Mouse (Mus musculus) neural tube, embryonic 13.5 days (tissue): ENCODE results near the gene Tmem41a. TPM values are rescaled to one million over a fixed set of nuclear protein-coding genes. Genes with fewer than 3 reads are reported as not detected.
A peak's percentile ranks its signal among the peaks of the same experiment; 100 is the strongest.
"Not testable (repeated sequence)": the region's sequence is repeated elsewhere in the genome, so short reads cannot be mapped to it uniquely, and the experiment has no call there.

Experiments used
- ATAC-seq: fragments of 200-750 bp; cut with Nextera tagmentation; 2 replicates; pipeline ENCODE4 v1.8.0; 2017; ENCODE audit warnings: low read depth, mild to moderate bottlenecking, moderate TSS enrichment, moderate library complexity
- H3K27ac ChIP-seq: fragments of 300-500 bp; sonication (generic); replicated peaks from 2 replicates; pipeline ENCODE4 v1.5.1; 2015; ENCODE audit warnings: moderate library complexity, mild to moderate bottlenecking, inconsistent platforms
- H3K27me3 ChIP-seq: fragments of 300-500 bp; sonication (generic); 2 replicates; pipeline ENCODE4 v1.6.1; 2015; ENCODE audit warnings: mild to moderate bottlenecking, inconsistent platforms
- H3K36me3 ChIP-seq: fragments of 300-500 bp; sonication (generic); 2 replicates; pipeline ENCODE4 v1.6.1; 2015; ENCODE audit warnings: mild to moderate bottlenecking, inconsistent platforms
- H3K4me1 ChIP-seq: fragments of 300-500 bp; sonication (generic); replicated peaks from 2 replicates; pipeline ENCODE4 v1.6.1; 2015; ENCODE audit warnings: inconsistent platforms
- H3K4me2 ChIP-seq: fragments of 300-500 bp; sonication (generic); 2 replicates; pipeline ENCODE4 v1.6.1; 2015; ENCODE audit warnings: inconsistent platforms, mild to moderate bottlenecking, moderate library complexity
- H3K4me3 ChIP-seq: fragments of 300-500 bp; sonication (generic); 2 replicates; pipeline ENCODE4 v1.5.1; 2015; ENCODE audit warnings: mild to moderate bottlenecking, inconsistent platforms
- H3K9ac ChIP-seq: fragments of 300-500 bp; sonication (generic); 2 replicates; pipeline ENCODE4 v1.6.1; 2015; ENCODE audit warnings: moderate library complexity, mild to moderate bottlenecking, inconsistent platforms
- H3K9me3 ChIP-seq: fragments of 300-500 bp; sonication (generic); 2 replicates; pipeline ENCODE4 v1.6.1; 2016; ENCODE audit warnings: inconsistent platforms
- WGBS: fragments of 180-500 bp; shearing (Covaris S2); methylation state at CpG from one replicate; pipeline ENCODE4 v1.1.7; 2015; 5-methylcytosine and 5-hydroxymethylcytosine counted together
- polyA plus RNA-seq: library from polyadenylated mRNA; unstranded; fragments of >200 nt; fragmentation: Nextera tagmentation; extraction: Ambion mirVana; gene quantifications from 2 replicates; pipeline ENCODE4 v1.2.1, GENCODE M21; 2015

Gene Tmem41a
- polyA plus RNA-seq: 49.0 and 50.9 TPM in 2 replicates

DNA sequence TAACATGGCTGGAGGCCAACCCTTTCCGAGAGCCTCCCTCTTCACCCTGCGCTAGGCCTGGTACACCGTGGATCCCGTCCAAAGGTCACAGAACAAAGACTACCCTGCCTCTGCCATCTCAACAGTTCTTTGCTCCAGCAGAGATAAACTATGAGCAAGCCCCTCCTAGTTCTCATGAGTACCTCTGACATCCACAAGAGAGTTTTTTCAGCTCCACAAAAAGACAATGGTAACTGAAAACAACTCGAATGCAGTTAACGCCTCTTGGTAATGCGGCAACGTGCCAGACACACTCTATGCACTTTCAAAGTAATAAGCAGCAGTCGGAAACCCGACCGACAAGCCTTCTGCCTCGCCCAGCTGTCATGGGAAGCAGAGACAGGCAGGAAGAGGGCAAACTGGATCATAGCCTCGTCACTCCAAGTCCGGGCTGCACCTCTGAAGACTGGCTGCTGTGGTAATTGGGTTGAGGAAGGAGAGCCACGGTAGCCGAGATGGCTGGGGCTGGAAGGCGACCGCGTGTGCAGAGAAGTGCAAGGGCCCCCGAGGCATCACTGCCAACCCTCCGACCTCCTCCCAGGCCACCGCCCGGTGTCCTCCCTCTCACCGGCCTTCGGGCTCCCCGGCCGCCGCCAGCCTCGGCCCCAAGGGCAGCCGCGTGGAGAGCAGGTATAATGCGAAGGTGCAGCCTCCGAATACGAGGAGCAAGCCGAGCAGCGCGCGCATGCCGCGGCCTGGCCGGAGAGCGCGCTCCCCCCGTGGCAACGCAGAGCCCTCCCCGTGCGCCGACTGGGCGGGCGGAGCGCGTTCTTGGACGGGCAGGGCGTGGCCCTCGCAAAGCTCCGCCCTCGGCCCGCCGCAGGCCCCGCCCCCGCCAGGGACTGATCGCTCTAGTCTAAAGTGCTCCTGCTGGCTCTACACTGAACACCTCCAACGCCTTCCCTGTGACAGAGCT lies at the start of gene Tmem41a:
Gene Tmem41a, minus strand, starts transcription at position 792 of the 955 bp plus-strand sequence.
- peak; percentile 97 for ATAC-seq
- Histone ChIP-seq H3K4me2 (peak within 1 kb of the TSS; percentile 83), H3K9ac (peak within 1 kb of the TSS; percentile 81), H3K4me3 (peak within 1 kb of the TSS; percentile 76), H3K9me3 (no peaks in the 10 kb centered on the region), H3K27me3 (no peaks in the 10 kb centered on the region), H3K36me3 (peaks cover 2% of the 10 kb centered on the region; the same call in 1 of the 2 replicates), H3K27ac (peak within 1 kb of the TSS; percentile 78), H3K4me1 (peaks cover 25% of the 10 kb centered on the region)
- under 1% methylated on average over 63 of the region's 63 CpGs for WGBS

DNA sequence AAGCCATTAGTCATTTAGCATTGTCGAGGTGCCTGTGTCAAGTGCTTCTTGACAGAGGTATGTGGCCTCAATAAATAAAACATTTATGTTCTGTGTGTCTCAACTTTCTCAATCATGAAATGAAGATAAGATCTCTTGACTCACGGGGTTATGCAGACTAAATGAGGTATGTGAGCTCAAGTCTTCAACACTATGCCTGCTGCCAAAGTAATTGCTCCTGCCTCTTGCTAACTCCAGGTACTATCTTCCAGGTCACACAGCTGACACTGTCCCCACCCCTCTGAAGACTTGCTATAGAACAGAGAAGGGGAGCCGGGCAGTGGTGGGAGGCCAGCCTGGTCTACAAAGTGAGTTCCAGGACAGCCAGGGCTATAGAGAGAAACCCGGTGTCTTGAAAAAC lies 49.0 kb upstream of the Tmem41a start:
- H3K4me2 ChIP-seq: no peak overlapping the region
- no peak overlapping the region for H3K9ac ChIP-seq
- no peak overlapping the region for H3K27ac ChIP-seq
- H3K27me3 ChIP-seq: peaks cover 4% of the 10 kb centered on the region
- no peak overlapping the region for H3K4me3 ChIP-seq
- WGBS: 73% methylated on average over 4 of the region's 4 CpGs
- ATAC-seq: no peak
- H3K36me3 ChIP-seq: no peaks in the 10 kb centered on the region
- H3K4me1 ChIP-seq: peaks cover 7% of the 10 kb centered on the region
- H3K9me3 ChIP-seq: no peaks in the 10 kb centered on the region

DNA sequence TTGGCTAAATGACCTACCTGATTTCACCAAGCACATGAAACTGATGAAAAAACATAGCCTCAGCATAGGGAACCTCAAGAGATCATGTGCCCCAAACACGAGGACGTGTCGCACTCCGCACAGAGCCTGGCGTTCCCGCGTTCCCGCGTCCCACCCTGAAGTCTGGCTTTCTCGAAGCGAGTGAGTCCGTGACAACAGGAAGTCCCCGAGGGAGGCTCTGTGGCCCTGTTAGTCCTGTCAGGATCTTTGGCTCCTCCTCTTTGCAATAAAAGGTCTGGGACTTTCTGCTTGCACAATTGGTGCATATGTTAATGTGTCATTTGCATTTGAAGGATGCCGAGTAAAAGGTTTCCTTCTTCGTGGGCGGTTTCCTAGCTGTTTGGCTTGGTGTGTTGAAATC lies 48.0 kb upstream of the Tmem41a start, which contains the start of gene Liph:
Gene Liph, minus strand, starts transcription at position 360 of the 400 bp plus-strand sequence.
- H3K4me2 ChIP-seq: peak within 1 kb of the TSS; percentile 55

DNA sequence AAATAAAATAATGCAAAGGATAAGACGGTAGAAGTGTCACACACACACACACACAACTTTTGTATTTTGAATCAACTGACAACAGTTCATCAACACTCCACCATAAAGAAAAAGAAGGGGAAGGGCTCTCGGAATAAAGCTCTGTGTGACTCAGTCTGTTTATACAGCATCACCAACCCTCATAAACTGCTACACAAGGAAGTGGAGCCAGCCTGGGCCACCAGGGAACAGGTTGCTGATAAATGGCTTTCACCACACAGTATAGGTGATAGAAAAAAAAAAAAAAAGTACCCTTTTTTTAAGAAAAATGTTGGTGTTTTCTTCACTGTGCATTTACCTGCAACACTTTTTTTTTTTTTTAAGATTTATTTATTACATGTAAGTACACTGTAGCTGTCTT lies 44.4 kb upstream of the Tmem41a start:
- peaks cover 7% of the 10 kb centered on the region for H3K4me1 ChIP-seq
- H3K27ac ChIP-seq: no peak overlapping the region
- no peaks in the 10 kb centered on the region for H3K9me3 ChIP-seq
- H3K4me3 ChIP-seq: no peak overlapping the region
- H3K27me3 ChIP-seq: peaks cover 4% of the 10 kb centered on the region; the same call in 1 of the 2 replicates
- no peak overlapping the region for H3K9ac ChIP-seq
- no peak for ATAC-seq
- 95% methylated on average over 2 of the region's 2 CpGs for WGBS
- no peaks in the 10 kb centered on the region for H3K36me3 ChIP-seq
- H3K4me2 ChIP-seq: no peak overlapping the region

More for the DNA sequence above, 48.0 kb upstream of the Tmem41a start, which contains the start of gene Liph:
- Histone ChIP-seq H3K4me1 (peaks cover 7% of the 10 kb centered on the region), H3K27me3 (peaks cover 4% of the 10 kb centered on the region), H3K27ac (no peak within 1 kb of the TSS), H3K9ac (0 out of 2 replicates have a peak within 1 kb of the TSS, but pooled peaks have one; percentile 27), H3K4me3 (peak within 1 kb of the TSS; percentile 25), H3K36me3 (no peaks in the 10 kb centered on the region), H3K9me3 (no peaks in the 10 kb centered on the region)
- WGBS: 2% methylated on average over 16 of the region's 16 CpGs
- no peak for ATAC-seq

DNA sequence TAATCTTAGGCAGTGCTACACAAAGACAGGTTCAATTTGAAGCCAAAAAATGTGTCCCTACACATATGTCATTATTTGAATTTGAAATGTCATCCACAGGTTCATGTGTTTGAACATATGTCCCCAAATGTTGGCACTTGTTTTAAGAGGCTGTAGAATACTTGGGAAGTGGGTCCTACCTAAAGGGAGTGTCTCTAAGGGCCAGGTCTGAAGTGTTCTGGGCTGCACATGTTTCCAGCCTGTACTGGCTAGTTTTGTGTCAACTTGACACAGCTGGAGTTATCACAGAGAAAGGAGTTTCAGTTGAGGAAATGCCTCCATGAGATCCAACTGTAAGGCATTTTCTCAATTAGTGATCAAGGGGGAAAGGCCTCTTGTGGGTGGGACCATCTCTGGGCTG lies 43.5 kb upstream of the Tmem41a start:
- H3K36me3 ChIP-seq, H3K4me1 ChIP-seq, H3K4me3 ChIP-seq, H3K9ac ChIP-seq, H3K9me3 ChIP-seq, ATAC-seq, H3K27me3 ChIP-seq, H3K4me2 ChIP-seq, H3K27ac ChIP-seq: not testable (repeated sequence)

DNA sequence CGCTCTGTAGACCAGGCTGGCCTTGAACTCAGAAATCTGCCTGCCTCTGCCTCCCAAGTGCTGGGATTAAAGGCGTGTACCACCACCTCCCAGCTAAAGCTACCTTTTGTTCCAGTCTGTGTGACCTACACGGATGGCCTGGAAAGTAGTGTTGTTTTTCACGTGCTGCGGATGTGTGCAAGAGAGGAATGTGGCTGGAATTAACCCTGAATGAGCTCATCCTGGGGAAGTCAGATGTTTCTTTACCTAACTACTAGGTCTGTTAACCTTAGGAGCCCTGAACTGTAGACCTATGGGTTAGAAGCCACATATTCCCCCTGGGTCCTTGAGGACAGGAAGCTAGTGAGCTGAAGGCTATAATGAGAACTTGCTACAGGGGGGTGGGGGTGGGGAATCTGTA lies 40.6 kb upstream of the Tmem41a start:
- Histone ChIP-seq H3K9ac (no peak overlapping the region), H3K27ac (no peak overlapping the region), H3K4me3 (no peak overlapping the region), H3K36me3 (no peaks in the 10 kb centered on the region), H3K4me1 (no peaks in the 10 kb centered on the region), H3K27me3 (no peaks in the 10 kb centered on the region), H3K4me2 (no peak overlapping the region), H3K9me3 (no peaks in the 10 kb centered on the region)
- 77% methylated on average over 5 of the region's 5 CpGs for WGBS
- ATAC-seq: no peak

DNA sequence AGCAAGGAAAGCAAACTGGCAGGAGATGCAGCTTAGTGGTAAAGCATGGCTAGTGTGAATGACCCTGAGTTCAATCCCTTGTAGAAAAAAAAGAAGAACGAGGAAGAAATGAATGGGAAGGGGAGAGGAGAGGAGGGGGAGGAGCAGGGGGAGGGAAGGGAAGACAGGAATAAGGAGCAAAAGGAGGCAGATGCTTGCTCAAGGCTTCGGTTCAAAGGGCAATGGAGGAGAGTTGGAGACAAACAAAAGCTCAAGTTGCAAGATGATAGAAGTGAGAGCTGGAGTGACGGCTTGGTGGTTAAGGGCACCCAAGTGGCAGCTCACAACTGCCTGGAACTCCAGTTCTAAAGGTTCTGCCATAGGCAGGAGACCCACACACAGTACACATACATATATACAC lies 38.8 kb upstream of the Tmem41a start:
- no peak overlapping the region for H3K4me3 ChIP-seq
- 31% methylated on average over 3 of the region's 3 CpGs for WGBS
- no peak overlapping the region for H3K9ac ChIP-seq
- H3K4me2 ChIP-seq: no peak overlapping the region
- no peaks in the 10 kb centered on the region for H3K27me3 ChIP-seq
- H3K4me1 ChIP-seq: no peaks in the 10 kb centered on the region
- no peaks in the 10 kb centered on the region for H3K9me3 ChIP-seq
- no peak overlapping the region for H3K27ac ChIP-seq
- no peak for ATAC-seq
- no peaks in the 10 kb centered on the region for H3K36me3 ChIP-seq

DNA sequence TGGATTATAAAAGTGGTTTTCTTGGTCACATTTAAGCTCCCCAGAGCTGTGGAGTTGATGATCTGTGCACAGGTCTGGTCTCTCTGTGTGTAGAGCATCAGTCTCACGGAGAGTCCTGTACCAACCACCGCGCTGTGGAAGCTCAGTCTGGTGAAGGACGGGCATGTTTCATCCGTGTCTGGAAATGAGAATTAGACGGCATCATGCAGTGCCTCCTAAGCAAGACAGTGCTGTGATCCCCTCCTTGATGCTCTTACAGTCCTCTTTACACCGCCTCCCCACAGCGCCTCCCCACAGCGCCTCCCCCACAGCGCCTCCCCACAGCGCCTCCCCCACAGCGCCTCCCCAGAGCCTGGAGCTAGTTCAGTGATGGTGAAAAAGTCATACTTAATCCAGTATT lies 36.7 kb upstream of the Tmem41a start:
- WGBS: 88% methylated on average over 12 of the region's 12 CpGs
- ATAC-seq: no peak

DNA sequence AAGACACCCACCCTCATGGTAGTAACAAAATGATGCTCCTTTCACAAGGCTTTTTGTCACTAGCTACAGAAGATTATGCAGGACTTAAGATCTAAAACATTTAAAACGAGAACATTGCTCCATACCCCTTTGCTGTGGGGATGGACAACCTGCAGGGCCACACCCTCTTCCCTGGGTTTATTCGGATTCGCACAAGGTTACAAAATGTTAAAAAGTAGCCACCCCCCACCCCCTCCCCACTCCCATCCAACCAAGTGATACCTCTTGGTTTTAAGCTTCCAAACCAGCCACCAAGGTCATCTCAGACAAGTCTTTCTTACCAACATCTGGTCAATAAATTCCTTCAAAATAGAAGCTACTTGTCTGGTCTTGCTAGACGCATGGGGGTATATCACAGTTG lies 36.2 kb upstream of the Tmem41a start:
- Histone ChIP-seq H3K9ac (no peak overlapping the region), H3K4me3 (no peak overlapping the region), H3K27ac (no peak overlapping the region), H3K9me3 (no peaks in the 10 kb centered on the region), H3K4me1 (no peaks in the 10 kb centered on the region), H3K27me3 (no peaks in the 10 kb centered on the region), H3K36me3 (no peaks in the 10 kb centered on the region), H3K4me2 (no peak overlapping the region)
- WGBS: 94% methylated on average over 4 of the region's 4 CpGs
- no peak for ATAC-seq

More for the DNA sequence above, 36.7 kb upstream of the Tmem41a start:
- Histone ChIP-seq H3K9me3 (no peaks in the 10 kb centered on the region), H3K27me3 (no peaks in the 10 kb centered on the region), H3K36me3 (no peaks in the 10 kb centered on the region), H3K4me1 (no peaks in the 10 kb centered on the region), H3K9ac (no peak overlapping the region), H3K4me2 (no peak overlapping the region), H3K4me3 (no peak overlapping the region), H3K27ac (no peak overlapping the region)

DNA sequence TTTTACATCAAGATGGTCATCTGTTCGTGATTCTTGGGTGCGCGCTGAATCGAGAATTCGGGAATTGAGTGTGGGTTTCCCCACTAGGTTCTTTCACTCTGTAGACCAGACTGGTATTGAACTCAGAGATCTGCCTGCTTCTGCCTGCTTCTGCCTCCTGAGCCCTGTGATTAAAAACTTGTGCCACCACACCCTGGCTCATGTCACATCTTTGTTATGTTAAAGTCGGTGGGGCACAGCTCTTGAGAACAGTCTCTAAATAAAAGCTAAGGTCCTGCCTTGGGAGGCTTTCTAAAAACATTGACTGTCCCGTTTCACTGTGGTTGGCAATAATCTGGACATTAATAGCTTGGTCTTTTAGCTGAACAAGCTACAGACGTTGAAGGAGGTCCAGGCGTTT lies 35.8 kb upstream of the Tmem41a start:
- H3K4me1 ChIP-seq: no peaks in the 10 kb centered on the region
- H3K27me3 ChIP-seq: no peaks in the 10 kb centered on the region
- H3K27ac ChIP-seq: no peak overlapping the region
- H3K4me2 ChIP-seq: no peak overlapping the region
- H3K9me3 ChIP-seq: no peaks in the 10 kb centered on the region
- no peak for ATAC-seq
- no peak overlapping the region for H3K4me3 ChIP-seq
- no peak overlapping the region for H3K9ac ChIP-seq
- 90% methylated on average over 9 of the region's 9 CpGs for WGBS
- H3K36me3 ChIP-seq: no peaks in the 10 kb centered on the region

DNA sequence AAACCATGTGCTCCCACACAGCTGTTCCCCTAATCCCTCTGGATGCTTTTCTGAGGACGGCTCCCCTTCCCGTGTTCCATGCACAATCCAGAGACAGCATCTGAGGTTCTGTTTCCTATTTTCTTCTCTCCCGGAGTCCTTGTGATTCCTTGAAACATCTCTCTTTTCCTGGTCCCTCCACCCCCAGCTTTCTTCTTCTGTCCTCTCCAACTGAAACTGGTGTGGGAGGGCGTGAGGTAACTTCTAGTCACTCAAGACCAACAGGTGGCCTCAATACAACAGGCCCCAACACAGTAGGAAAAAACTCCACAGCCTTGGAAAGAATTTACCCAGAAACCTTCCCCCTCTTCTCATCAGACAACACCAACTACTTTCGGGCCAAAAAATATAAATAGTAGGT lies 30.0 kb upstream of the Tmem41a start:
- Histone ChIP-seq H3K27ac (no peak overlapping the region), H3K36me3 (no peaks in the 10 kb centered on the region), H3K9ac (no peak overlapping the region), H3K4me1 (peaks cover 9% of the 10 kb centered on the region), H3K27me3 (no peaks in the 10 kb centered on the region; the same call in 1 of the 2 replicates), H3K4me2 (no peak overlapping the region), H3K4me3 (no peak overlapping the region), H3K9me3 (no peaks in the 10 kb centered on the region)
- no peak for ATAC-seq
- WGBS: 79% methylated on average over 5 of the region's 5 CpGs

DNA sequence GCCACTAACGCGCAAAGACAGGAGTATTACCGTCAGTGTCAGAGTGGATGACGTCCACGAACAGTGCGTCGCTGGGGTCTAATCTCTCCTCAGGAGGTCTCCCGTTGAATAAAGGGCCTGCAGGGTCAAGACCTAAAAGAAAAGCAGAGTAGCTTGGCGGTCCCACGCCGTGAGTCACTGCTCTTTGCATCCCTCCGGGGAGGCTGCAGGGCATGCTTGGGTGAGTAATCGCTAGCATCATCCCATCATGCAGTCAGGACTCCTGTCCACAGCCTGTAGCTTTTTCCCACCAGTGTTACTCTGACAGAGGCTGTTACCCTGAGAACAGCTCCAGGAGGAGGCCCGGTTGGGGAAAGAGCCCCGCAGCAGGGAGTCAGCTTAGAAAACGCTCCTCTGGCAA lies 28.9 kb upstream of the Tmem41a start:
- ATAC-seq: no peak
- WGBS: 2% methylated on average over 16 of the region's 16 CpGs
- Histone ChIP-seq H3K4me2 (peak overlapping the region; percentile 43), H3K36me3 (no peaks in the 10 kb centered on the region), H3K27me3 (no peaks in the 10 kb centered on the region; the same call in 1 of the 2 replicates), H3K27ac (no peak overlapping the region), H3K9ac (peak overlapping the region; percentile 6; the same call in 1 of the 2 replicates), H3K4me3 (peak overlapping the region; percentile 8; the same call in 1 of the 2 replicates), H3K9me3 (no peaks in the 10 kb centered on the region), H3K4me1 (peaks cover 9% of the 10 kb centered on the region)
